Mouse (Mus musculus): ENCODE measurements around the gene Top3a. TPM values are rescaled to one million over a fixed set of nuclear protein-coding genes. Genes with fewer than 3 reads are reported as not detected.

Top3a gene
- total RNA-seq, 2 experiments from 2014 or later, result 3.7 to 5.0 TPM

GRCm38 (mm10) chr11:60775578-60775977 is 1.6 kb downstream of the Top3a start:
- DNase-seq (ENCODE audit: low spot score), result no peak

GRCm38 (mm10) chr11:60774841-60775240 is 2.3 kb downstream of the Top3a start:
- DNase-seq (ENCODE audit: low spot score), result no peak

GRCm38 (mm10) chr11:60774158-60774689 is 2.9 kb downstream of the Top3a start:
- DNase-seq (ENCODE audit: low spot score), result no peak

GRCm38 (mm10) chr11:60772161-60772560 is 5.0 kb downstream of the Top3a start:
- DNase-seq (ENCODE audit: low spot score), result no peak

GRCm38 (mm10) chr11:60770776-60771175 is 6.4 kb downstream of the Top3a start:
- no peak for DNase-seq (ENCODE audit: low spot score)

- no peak for DNase-seq (ENCODE audit: low spot score)
These were observed 7.8 kb downstream of the Top3a start for GRCm38 (mm10) chr11:60769322-60769721.

GRCm38 (mm10) chr11:60766969-60767368 is 10.2 kb downstream of the Top3a start:
- DNase-seq (ENCODE audit: low spot score), result no peak

GRCm38 (mm10) chr11:60761681-60762080 is 15.5 kb downstream of the Top3a start:
- no peak for DNase-seq (ENCODE audit: low spot score)

- DNase-seq (ENCODE audit: low spot score), result no peak
These were observed 21.6 kb downstream of the Top3a start for GRCm38 (mm10) chr11:60755570-60755969.

- DNase-seq (ENCODE audit: low spot score), result no peak
These were observed 36.8 kb downstream of the Top3a start for GRCm38 (mm10) chr11:60740321-60740720.

- no peak for DNase-seq (ENCODE audit: low spot score)
These were observed 39.7 kb downstream of the Top3a start for GRCm38 (mm10) chr11:60737450-60737849.

GRCm38 (mm10) chr11:60736491-60736890 is 40.7 kb downstream of the Top3a start:
- DNase-seq (ENCODE audit: low spot score), result no peak

GRCm38 (mm10) chr11:60735191-60735590 is 42.0 kb downstream of the Top3a start:
- no peak for DNase-seq (ENCODE audit: low spot score)

- peak; percentile 62 for DNase-seq (ENCODE audit: low spot score)
These were observed 43.0 kb downstream of the Top3a start for GRCm38 (mm10) chr11:60734206-60734605.

- peak; percentile 76 for DNase-seq (ENCODE audit: low spot score)
These were observed 45.9 kb downstream of the Top3a start for GRCm38 (mm10) chr11:60731251-60731650.

- DNase-seq (ENCODE audit: low spot score), result no peak
These were observed 47.0 kb downstream of the Top3a start for GRCm38 (mm10) chr11:60730169-60730568.

GRCm38 (mm10) chr11:60729217-60729641 is 47.9 kb downstream of the Top3a start:
- DNase-seq (ENCODE audit: low spot score), result peak; percentile 77

GRCm38 (mm10) chr11:60728260-60728761 is 48.9 kb downstream of the Top3a start, which contains the start of gene Mief2:
Gene Mief2, plus strand, starts transcription at chr11:60728398.
- DNase-seq (ENCODE audit: low spot score), result peak; percentile 96

- peak; percentile 34 for DNase-seq (ENCODE audit: low spot score)
These were observed 49.6 kb downstream of the Top3a start for GRCm38 (mm10) chr11:60727392-60728140.

- peak; percentile 82 for DNase-seq (ENCODE audit: low spot score)
These were observed 50.4 kb downstream of the Top3a start, which contains the start of gene Flii for GRCm38 (mm10) chr11:60726601-60727391. Gene Flii, minus strand, starts transcription at chr11:60727263.

GRCm38 (mm10) chr11:60719263-60719662 is 57.9 kb downstream of the Top3a start:
- no peak for DNase-seq (ENCODE audit: low spot score)

- DNase-seq (ENCODE audit: low spot score), result no peak
These were observed 61.3 kb downstream of the Top3a start for GRCm38 (mm10) chr11:60715833-60716232.

Measured in gastrocnemius, adult 18-20 months (tissue).